Mouse (Mus musculus) midbrain, postnatal 0 days (tissue): Measurements from ENCODE around the gene Brd1. TPM values are rescaled to one million over a fixed set of nuclear protein-coding genes. Genes with fewer than 3 reads are reported as not detected.

Experiments
- ATAC-seq: fragments of 200-750 bp; cut with Nextera tagmentation; 2 replicates; pipeline ENCODE4 v1.8.0; 2017; ENCODE audit warnings: moderate number of reproducible peaks, mild to moderate bottlenecking, moderate TSS enrichment, moderate library complexity; ENCODE audit not compliant: low FRiP score
- DNase-seq: peaks from one replicate; pipeline ENCODE4 v3.0.0-alpha.2; 2015; ENCODE audit warnings: low spot score
- H3K27ac ChIP-seq: fragments of 300-500 bp; sonication (generic); 2 replicates; pipeline ENCODE4 v1.5.1; 2014; ENCODE audit warnings: low read depth, mild to moderate bottlenecking, low read length, mixed read lengths
- H3K27me3 ChIP-seq: fragments of 300-500 bp; sonication (generic); 2 replicates; pipeline ENCODE4 v1.6.1; 2014; ENCODE audit warnings: low read length, control low read depth, mixed read lengths; ENCODE audit not compliant: insufficient read depth
- H3K36me3 ChIP-seq: fragments of 300-500 bp; sonication (generic); 2 replicates; pipeline ENCODE4 v1.6.1; 2014; ENCODE audit warnings: low read length, control low read depth, mixed read lengths; ENCODE audit not compliant: insufficient read depth
- H3K4me1 ChIP-seq: fragments of 300-500 bp; sonication (generic); 2 replicates; pipeline ENCODE4 v1.6.1; 2014; ENCODE audit warnings: mild to moderate bottlenecking, control low read depth, antibody characterized with exemption, low read length, mixed read lengths; ENCODE audit not compliant: insufficient read depth
- H3K4me2 ChIP-seq: fragments of 300-500 bp; sonication (generic); 2 replicates; pipeline ENCODE4 v1.6.1; 2014; ENCODE audit warnings: low read depth, mild to moderate bottlenecking, low read length, mixed read lengths; ENCODE audit not compliant: poor library complexity, severe bottlenecking
- H3K4me3 ChIP-seq: fragments of 300-500 bp; sonication (generic); 2 replicates; pipeline ENCODE4 v1.5.1; 2014; ENCODE audit warnings: low read depth, mild to moderate bottlenecking, low read length, moderate library complexity
- H3K9ac ChIP-seq: fragments of 300-500 bp; sonication (generic); replicated peaks from 2 replicates; pipeline ENCODE4 v1.6.1; 2014; ENCODE audit warnings: mild to moderate bottlenecking, low read length, moderate library complexity, mixed read lengths; ENCODE audit not compliant: poor library complexity, severe bottlenecking
- H3K9me3 ChIP-seq: fragments of 300-500 bp; sonication (generic); 2 replicates; pipeline ENCODE4 v1.6.1; 2016; ENCODE audit warnings: low read length, control low read depth
- CTCF ChIP-seq: IDR thresholded peaks from 2 replicates; pipeline ENCODE4 v1.5.1; 2016; ENCODE audit warnings: antibody characterized with exemption, mild to moderate bottlenecking
- WGBS: fragments of 180-500 bp; shearing (Covaris S2); extraction: QIAGEN DNeasy Blood & Tissue Kit; methylation state at CpG from one replicate; pipeline ENCODE4 v1.1.7; 2014; 5-methylcytosine and 5-hydroxymethylcytosine counted together
- polyA plus RNA-seq: library from polyadenylated mRNA; unstranded; fragments of >200 nt; fragmentation: Nextera tagmentation; extraction: Ambion mirVana; gene quantifications from 2 replicates; pipeline ENCODE4 v1.2.1, GENCODE M21; 2015
- total RNA-seq: library from RNA; depleted of rRNA; stranded (reverse); fragments of >200 nt; gene quantifications from 2 replicates; pipeline ENCODE4 v1.2.3, GENCODE M21; 2014

The Brd1 gene
- total and polyA plus RNA-seq, 2 experiments from 2014 or later = 11.7 to 42.2 TPM

DNA sequence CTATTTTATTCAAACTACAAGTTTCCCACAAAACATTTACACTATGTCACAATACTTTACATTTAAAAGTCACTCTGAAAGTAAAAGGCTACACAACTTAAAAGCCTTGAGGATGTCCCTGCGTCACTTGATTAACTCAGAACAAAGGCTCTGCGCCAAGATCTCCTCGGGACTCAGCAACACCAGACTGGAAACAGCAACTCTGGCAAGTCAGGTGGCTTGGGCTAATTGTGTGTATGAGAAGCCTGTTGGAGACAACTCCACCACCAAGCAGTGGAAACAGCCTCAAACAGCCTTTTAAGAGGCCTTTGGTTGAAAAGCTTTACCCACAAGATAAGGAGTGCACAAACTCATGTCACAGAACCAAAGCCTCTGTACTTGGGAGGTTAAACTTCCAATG, 31.5 kb downstream of the Brd1 start:
- no peaks in the 10 kb centered on the region for H3K4me1 ChIP-seq
- 60% methylated on average over 3 of the region's 3 CpGs for WGBS
- peaks cover 54% of the 10 kb centered on the region for H3K36me3 ChIP-seq

DNA sequence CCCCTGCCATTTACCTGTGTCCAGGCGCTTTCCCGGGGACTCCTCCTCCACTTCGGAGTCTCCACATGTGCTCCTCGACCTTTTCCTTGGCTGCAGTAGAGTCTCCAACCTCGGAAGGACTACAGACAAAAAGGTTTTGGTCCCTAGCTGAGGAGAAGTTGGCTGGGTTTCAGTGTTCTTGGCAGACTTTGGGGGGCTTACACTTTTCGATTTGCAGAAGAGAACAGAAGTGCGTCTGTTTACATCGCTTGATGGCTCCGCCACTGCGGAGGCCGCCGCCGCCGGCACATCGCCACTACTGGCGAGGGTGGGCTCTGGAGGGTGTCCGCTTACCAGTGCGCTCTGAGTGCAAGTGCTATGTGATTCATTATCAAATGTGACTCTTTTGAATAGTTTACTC, 33.3 kb downstream of the Brd1 start:
- H3K36me3 ChIP-seq = peaks cover 53% of the 10 kb centered on the region
- ATAC-seq (no peak), DNase-seq (peak; percentile 82)
- no peaks in the 10 kb centered on the region for H3K27me3 ChIP-seq
- no peaks in the 10 kb centered on the region for H3K4me1 ChIP-seq
- H3K9me3 ChIP-seq = no peaks in the 10 kb centered on the region
- H3K4me3 ChIP-seq = no peak overlapping the region
- 74% methylated on average over 18 of the region's 18 CpGs for WGBS
- no peak overlapping the region for H3K9ac ChIP-seq
- no peak overlapping the region for H3K27ac ChIP-seq
- no peak overlapping the region for H3K4me2 ChIP-seq
- no peak for TF ChIP-seq CTCF

More for the DNA sequence above, 31.5 kb downstream of the Brd1 start:
- ATAC-seq (no peak), DNase-seq (peak; percentile 44)
- H3K27me3 ChIP-seq = no peaks in the 10 kb centered on the region
- no peaks in the 10 kb centered on the region for H3K9me3 ChIP-seq
- no peak overlapping the region for H3K4me2 ChIP-seq
- no peak overlapping the region for H3K27ac ChIP-seq
- H3K9ac ChIP-seq = no peak overlapping the region
- TF ChIP-seq CTCF = no peak
- H3K4me3 ChIP-seq = no peak overlapping the region

- no peak for TF ChIP-seq CTCF
- H3K4me1 ChIP-seq = no peaks in the 10 kb centered on the region
- H3K4me3 ChIP-seq = no peak overlapping the region
- H3K36me3 ChIP-seq = peaks cover 54% of the 10 kb centered on the region
- no peak overlapping the region for H3K27ac ChIP-seq
- 77% methylated on average over 5 of the region's 5 CpGs for WGBS
- H3K9ac ChIP-seq = no peak overlapping the region
- no peaks in the 10 kb centered on the region for H3K27me3 ChIP-seq
- no peaks in the 10 kb centered on the region for H3K9me3 ChIP-seq
- DNase-seq (no peak), ATAC-seq (no peak)
- no peak overlapping the region for H3K4me2 ChIP-seq
Measured at GRCm38 (mm10) chr15:88699508-88699907, 34.5 kb downstream of the Brd1 start.

GRCm38 (mm10) chr15:88697586-88697985, 36.4 kb downstream of the Brd1 start:
- no peaks in the 10 kb centered on the region for H3K27me3 ChIP-seq
- no peak overlapping the region for H3K4me3 ChIP-seq
- no peak overlapping the region for H3K4me2 ChIP-seq
- DNase-seq (no peak), ATAC-seq (no peak)
- no peaks in the 10 kb centered on the region for H3K9me3 ChIP-seq
- H3K9ac ChIP-seq = no peak overlapping the region
- no peaks in the 10 kb centered on the region for H3K4me1 ChIP-seq
- 98% methylated on average over 4 of the region's 5 CpGs for WGBS
- H3K27ac ChIP-seq = no peak overlapping the region
- TF ChIP-seq CTCF = no peak
- H3K36me3 ChIP-seq = peaks cover 46% of the 10 kb centered on the region

- WGBS = 91% methylated on average over 7 of the region's 7 CpGs
- no peaks in the 10 kb centered on the region for H3K9me3 ChIP-seq
- H3K4me3 ChIP-seq = no peak overlapping the region
- ATAC-seq = no peak
- H3K27me3 ChIP-seq = no peaks in the 10 kb centered on the region
- peaks cover 44% of the 10 kb centered on the region for H3K36me3 ChIP-seq
- H3K9ac ChIP-seq = no peak overlapping the region
- H3K4me2 ChIP-seq = no peak overlapping the region
- H3K27ac ChIP-seq = no peak overlapping the region
- H3K4me1 ChIP-seq = no peaks in the 10 kb centered on the region
- no peak for DNase-seq
- no peak for TF ChIP-seq CTCF
Measured at GRCm38 (mm10) chr15:88696055-88696454, 38.0 kb downstream of the Brd1 start.

GRCm38 (mm10) chr15:88694033-88694432, 40.0 kb downstream of the Brd1 start:
- Histone ChIP-seq H3K4me3 (no peak overlapping the region), H3K27ac (no peak overlapping the region), H3K27me3 (no peaks in the 10 kb centered on the region), H3K9ac (no peak overlapping the region), H3K4me2 (no peak overlapping the region), H3K9me3 (no peaks in the 10 kb centered on the region), H3K4me1 (no peaks in the 10 kb centered on the region), H3K36me3 (peaks cover 52% of the 10 kb centered on the region)
- no peak for TF ChIP-seq CTCF
- peak; percentile 68 for DNase-seq
- 69% methylated on average over 5 of the region's 5 CpGs for WGBS
- no peak for ATAC-seq
